Mouse (Mus musculus) hindbrain, embryonic 15.5 days (tissue): ENCODE measurements around the gene Sema3e. TPM values are rescaled to one million over a fixed set of nuclear protein-coding genes. Genes with fewer than 3 reads are reported as not detected.
A peak's percentile ranks its signal among the peaks of the same experiment; 100 is the strongest.

Experiments used
- ATAC-seq: fragments of 200-750 bp; cut with Nextera tagmentation; 2 replicates; pipeline ENCODE4 v1.8.0; 2017; ENCODE audit warnings: low read depth, moderate number of reproducible peaks, moderate TSS enrichment; ENCODE audit not compliant: low FRiP score
- H3K27ac ChIP-seq: fragments of 300-500 bp; sonication (generic); replicated peaks from 2 replicates; pipeline ENCODE4 v1.5.1; 2015; ENCODE audit warnings: mild to moderate bottlenecking, inconsistent platforms
- H3K27me3 ChIP-seq: fragments of 300-500 bp; sonication (generic); 2 replicates; pipeline ENCODE4 v1.6.1; 2015; ENCODE audit warnings: control low read depth, inconsistent platforms
- H3K36me3 ChIP-seq: fragments of 300-500 bp; sonication (generic); 2 replicates; pipeline ENCODE4 v1.6.1; 2015; ENCODE audit warnings: control low read depth, inconsistent platforms
- H3K4me1 ChIP-seq: fragments of 300-500 bp; sonication (generic); replicated peaks from 2 replicates; pipeline ENCODE4 v1.6.1; 2015; ENCODE audit warnings: control low read depth, inconsistent platforms
- H3K4me2 ChIP-seq: fragments of 300-500 bp; sonication (generic); 2 replicates; pipeline ENCODE4 v1.6.1; 2015; ENCODE audit warnings: moderate library complexity, mild to moderate bottlenecking, inconsistent platforms
- H3K4me3 ChIP-seq: fragments of 300-500 bp; sonication (generic); 2 replicates; pipeline ENCODE4 v1.5.1; 2015; ENCODE audit warnings: mild to moderate bottlenecking, inconsistent platforms
- H3K9ac ChIP-seq: fragments of 300-500 bp; sonication (generic); 2 replicates; pipeline ENCODE4 v1.6.1; 2015; ENCODE audit warnings: inconsistent platforms
- H3K9me3 ChIP-seq: fragments of 300-500 bp; sonication (generic); 2 replicates; pipeline ENCODE4 v1.6.1; 2016; ENCODE audit warnings: control low read depth, inconsistent platforms
- WGBS: fragments of 180-500 bp; shearing (Covaris S2); methylation state at CpG from one replicate; pipeline ENCODE4 v1.1.7; 2015; 5-methylcytosine and 5-hydroxymethylcytosine counted together
- polyA plus RNA-seq: library from polyadenylated mRNA; unstranded; fragments of >200 nt; fragmentation: Nextera tagmentation; extraction: Ambion mirVana; gene quantifications from 2 replicates; pipeline ENCODE4 v1.2.1, GENCODE M21; 2015

The Sema3e gene
- polyA plus RNA-seq, 1 experiment from 2014 or later, result 4.0 TPM

GRCm38 (mm10) chr5:14167776-14168175, 142.7 kb downstream of the Sema3e start:
- Histone ChIP-seq H3K36me3 (no peaks in the 10 kb centered on the region), H3K9me3 (no peaks in the 10 kb centered on the region)
- no peak for ATAC-seq

GRCm38 (mm10) chr5:14173355-14174183, 148.5 kb downstream of the Sema3e start:
- Histone ChIP-seq H3K27me3 (no peaks in the 10 kb centered on the region), H3K4me3 (no peak overlapping the region), H3K27ac (no peak overlapping the region), H3K9me3 (no peaks in the 10 kb centered on the region), H3K4me1 (no peaks in the 10 kb centered on the region), H3K36me3 (no peaks in the 10 kb centered on the region), H3K9ac (no peak overlapping the region), H3K4me2 (no peak overlapping the region)
- ATAC-seq, result peak; percentile 54; the same call in 1 of the 2 replicates
- 81% methylated on average over 10 of the region's 10 CpGs for WGBS

More at GRCm38 (mm10) chr5:14167776-14168175, 142.7 kb downstream of the Sema3e start:
- H3K4me3 ChIP-seq, result no peak overlapping the region
- WGBS, result 70% methylated on average over 3 of the region's 3 CpGs
- H3K4me1 ChIP-seq, result no peaks in the 10 kb centered on the region
- H3K27me3 ChIP-seq, result no peaks in the 10 kb centered on the region
- no peak overlapping the region for H3K9ac ChIP-seq
- no peak overlapping the region for H3K27ac ChIP-seq
- H3K4me2 ChIP-seq, result no peak overlapping the region

GRCm38 (mm10) chr5:14180571-14180970, 155.5 kb downstream of the Sema3e start:
- H3K36me3 ChIP-seq, result no peaks in the 10 kb centered on the region
- 87% methylated on average over 10 of the region's 10 CpGs for WGBS
- H3K4me2 ChIP-seq, result no peak overlapping the region
- no peak overlapping the region for H3K4me3 ChIP-seq
- ATAC-seq, result no peak
- no peak overlapping the region for H3K9ac ChIP-seq
- H3K27ac ChIP-seq, result no peak overlapping the region
- H3K27me3 ChIP-seq, result no peaks in the 10 kb centered on the region
- H3K9me3 ChIP-seq, result no peaks in the 10 kb centered on the region
- H3K4me1 ChIP-seq, result no peaks in the 10 kb centered on the region

- no peaks in the 10 kb centered on the region for H3K27me3 ChIP-seq
- no peak overlapping the region for H3K27ac ChIP-seq
- H3K4me2 ChIP-seq, result no peak overlapping the region
- H3K4me3 ChIP-seq, result no peak overlapping the region
- 90% methylated on average over 11 of the region's 11 CpGs for WGBS
- H3K36me3 ChIP-seq, result no peaks in the 10 kb centered on the region
- no peaks in the 10 kb centered on the region for H3K9me3 ChIP-seq
- ATAC-seq, result no peak
- H3K4me1 ChIP-seq, result no peaks in the 10 kb centered on the region
- no peak overlapping the region for H3K9ac ChIP-seq
Measured at GRCm38 (mm10) chr5:14182156-14182555, 157.1 kb downstream of the Sema3e start.

DNA sequence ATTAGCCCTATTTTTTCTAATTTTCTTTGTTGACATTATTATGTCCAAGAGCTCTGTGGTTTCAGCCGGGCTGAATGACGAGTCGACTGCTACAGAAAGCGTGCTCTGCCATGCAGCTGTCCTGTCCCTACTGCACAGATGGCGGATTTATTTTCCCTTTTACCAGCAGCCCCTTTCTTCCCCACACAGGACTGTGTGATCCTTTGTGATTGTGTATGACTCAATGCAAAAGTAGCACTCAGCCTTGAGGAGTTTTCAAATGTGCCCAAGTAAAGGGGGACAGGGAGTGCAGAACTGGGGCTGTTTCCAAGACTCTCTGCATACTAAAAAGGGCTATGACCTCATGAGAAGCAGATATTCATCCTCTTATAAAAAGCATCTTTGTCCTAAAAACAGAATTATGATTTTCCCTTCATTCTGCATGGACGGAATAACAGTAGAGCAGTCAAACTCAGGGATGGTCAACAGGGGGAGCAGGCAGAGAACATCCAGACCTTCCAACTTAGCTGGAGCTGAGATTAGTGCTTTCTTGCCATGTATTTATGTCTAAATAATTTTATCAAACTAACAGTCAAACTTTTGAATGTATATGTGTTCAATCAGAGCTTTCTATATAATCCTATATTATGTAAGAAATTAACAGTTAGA, 170.2 kb downstream of the Sema3e start:
- Histone ChIP-seq H3K4me2 (no peak overlapping the region), H3K9ac (no peak overlapping the region), H3K4me1 (no peaks in the 10 kb centered on the region), H3K9me3 (no peaks in the 10 kb centered on the region), H3K4me3 (no peak overlapping the region), H3K27me3 (no peaks in the 10 kb centered on the region), H3K36me3 (no peaks in the 10 kb centered on the region), H3K27ac (no peak overlapping the region)
- WGBS, result 51% methylated on average over 6 of the region's 6 CpGs
- ATAC-seq, result peak; percentile 81

DNA sequence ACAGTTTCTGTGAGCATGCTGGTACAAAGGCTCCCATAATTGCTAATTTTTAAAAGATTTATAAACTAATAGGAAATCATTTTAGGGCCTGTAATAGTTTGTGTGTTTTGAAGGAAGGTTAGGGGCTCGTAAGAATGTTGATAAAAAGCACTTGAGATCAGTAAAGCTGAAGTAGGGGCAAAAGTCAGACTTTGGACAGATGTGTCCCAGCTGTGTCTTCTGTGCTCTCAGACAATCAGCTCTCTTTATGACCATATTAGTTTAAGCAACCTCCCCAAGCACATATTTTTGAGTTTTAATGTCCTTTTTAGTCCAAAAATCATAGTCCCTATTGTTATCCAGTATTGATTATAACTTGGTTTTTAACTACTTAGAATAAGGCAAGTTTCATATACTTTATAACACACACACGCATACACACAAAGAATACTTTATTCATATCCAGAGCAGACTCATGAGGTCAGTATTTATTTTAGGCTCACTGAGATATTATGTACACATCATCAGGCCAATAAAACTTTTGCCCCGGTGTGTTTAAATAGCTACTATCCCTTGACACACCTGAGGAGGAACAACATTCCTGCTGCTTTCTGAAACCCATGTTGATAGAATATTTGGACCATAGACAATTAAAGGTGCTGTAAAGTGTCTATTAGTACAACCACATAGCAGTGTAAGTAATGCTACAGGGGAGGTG, 173.4 kb downstream of the Sema3e start:
- no peak overlapping the region for H3K4me2 ChIP-seq
- no peak overlapping the region for H3K27ac ChIP-seq
- no peaks in the 10 kb centered on the region for H3K36me3 ChIP-seq
- H3K9ac ChIP-seq, result no peak overlapping the region
- H3K27me3 ChIP-seq, result no peaks in the 10 kb centered on the region
- H3K4me1 ChIP-seq, result no peaks in the 10 kb centered on the region
- no peak for ATAC-seq
- H3K9me3 ChIP-seq, result no peaks in the 10 kb centered on the region
- 86% methylated on average over 3 of the region's 3 CpGs for WGBS
- no peak overlapping the region for H3K4me3 ChIP-seq

DNA sequence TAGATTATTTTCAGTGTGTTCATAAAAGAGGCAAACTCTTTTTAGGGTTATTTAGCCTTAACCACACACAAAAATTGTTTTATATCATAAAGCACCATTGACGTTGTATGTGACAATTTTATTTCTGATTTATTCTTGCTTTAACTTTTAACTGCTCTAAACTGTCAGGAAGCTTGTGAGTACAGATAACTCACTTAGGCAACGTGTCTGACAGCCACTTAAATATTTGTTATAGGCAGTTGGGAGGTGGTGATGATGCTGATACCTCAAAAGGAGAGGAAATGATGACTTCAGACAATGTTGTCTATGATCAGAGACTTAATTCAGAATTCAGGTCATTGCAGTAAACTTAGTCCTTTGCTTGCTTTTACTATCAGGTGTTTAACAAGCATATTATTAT, 181.7 kb downstream of the Sema3e start:
- no peaks in the 10 kb centered on the region for H3K9me3 ChIP-seq
- no peak overlapping the region for H3K4me3 ChIP-seq
- no peak overlapping the region for H3K27ac ChIP-seq
- H3K4me2 ChIP-seq, result no peak overlapping the region
- ATAC-seq, result no peak
- H3K36me3 ChIP-seq, result no peaks in the 10 kb centered on the region
- 78% methylated on average over 2 of the region's 2 CpGs for WGBS
- no peaks in the 10 kb centered on the region for H3K4me1 ChIP-seq
- no peaks in the 10 kb centered on the region for H3K27me3 ChIP-seq
- H3K9ac ChIP-seq, result no peak overlapping the region

GRCm38 (mm10) chr5:14209962-14210361, 184.9 kb downstream of the Sema3e start:
- no peak overlapping the region for H3K4me3 ChIP-seq
- no peak for ATAC-seq
- no peaks in the 10 kb centered on the region for H3K4me1 ChIP-seq
- H3K27ac ChIP-seq, result no peak overlapping the region
- no peak overlapping the region for H3K9ac ChIP-seq
- H3K9me3 ChIP-seq, result no peaks in the 10 kb centered on the region
- H3K4me2 ChIP-seq, result no peak overlapping the region
- 84% methylated on average over 3 of the region's 3 CpGs for WGBS
- H3K27me3 ChIP-seq, result no peaks in the 10 kb centered on the region
- H3K36me3 ChIP-seq, result no peaks in the 10 kb centered on the region

DNA sequence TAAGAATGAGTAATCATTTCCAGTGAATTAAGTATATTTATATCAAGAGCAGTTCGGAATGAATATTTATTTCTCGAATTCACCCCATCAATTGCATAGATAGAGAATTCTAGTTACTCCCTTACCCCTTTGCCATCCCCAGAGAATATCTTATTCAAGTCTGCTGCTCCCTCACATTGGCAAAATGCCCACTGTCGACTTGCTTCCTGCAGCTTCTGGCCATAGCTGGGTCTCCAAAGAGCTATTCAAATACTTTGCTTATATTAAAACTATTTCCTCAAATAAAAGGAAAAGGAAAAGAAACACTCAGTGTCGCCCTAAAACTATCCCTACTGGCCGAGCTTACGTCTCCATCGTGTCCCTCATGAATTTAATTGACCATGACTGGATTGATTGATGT, 191.1 kb downstream of the Sema3e start:
- no peak overlapping the region for H3K4me2 ChIP-seq
- no peak overlapping the region for H3K27ac ChIP-seq
- no peaks in the 10 kb centered on the region for H3K36me3 ChIP-seq
- 0 out of 2 replicates have a peak, but pooled peaks cover 4% of the 10 kb centered on the region for H3K4me1 ChIP-seq
- no peak overlapping the region for H3K4me3 ChIP-seq
- ATAC-seq, result no peak
- H3K9ac ChIP-seq, result no peak overlapping the region
- H3K9me3 ChIP-seq, result no peaks in the 10 kb centered on the region
- H3K27me3 ChIP-seq, result no peaks in the 10 kb centered on the region
- WGBS, result 45% methylated on average over 7 of the region's 7 CpGs

- WGBS, result 78% methylated on average over 4 of the region's 4 CpGs
- ATAC-seq, result 0 out of 2 replicates have a peak, but pooled peaks have one; percentile 59
- no peak overlapping the region for H3K9ac ChIP-seq
- no peak overlapping the region for H3K4me2 ChIP-seq
- no peaks in the 10 kb centered on the region for H3K9me3 ChIP-seq
- 0 out of 2 replicates have a peak, but pooled peaks cover 4% of the 10 kb centered on the region for H3K4me1 ChIP-seq
- H3K4me3 ChIP-seq, result no peak overlapping the region
- no peaks in the 10 kb centered on the region for H3K27me3 ChIP-seq
- H3K36me3 ChIP-seq, result no peaks in the 10 kb centered on the region
- H3K27ac ChIP-seq, result no peak overlapping the region
Measured at GRCm38 (mm10) chr5:14218677-14219076, 193.6 kb downstream of the Sema3e start.

- Histone ChIP-seq H3K4me3 (no peak overlapping the region), H3K27ac (no peak overlapping the region), H3K27me3 (no peaks in the 10 kb centered on the region), H3K4me1 (no peaks in the 10 kb centered on the region), H3K9me3 (no peaks in the 10 kb centered on the region), H3K9ac (no peak overlapping the region), H3K4me2 (no peak overlapping the region), H3K36me3 (no peaks in the 10 kb centered on the region)
- 92% methylated on average over 6 of the region's 6 CpGs for WGBS
- ATAC-seq, result no peak
Measured at GRCm38 (mm10) chr5:14224509-14224908, 199.4 kb downstream of the Sema3e start.

DNA sequence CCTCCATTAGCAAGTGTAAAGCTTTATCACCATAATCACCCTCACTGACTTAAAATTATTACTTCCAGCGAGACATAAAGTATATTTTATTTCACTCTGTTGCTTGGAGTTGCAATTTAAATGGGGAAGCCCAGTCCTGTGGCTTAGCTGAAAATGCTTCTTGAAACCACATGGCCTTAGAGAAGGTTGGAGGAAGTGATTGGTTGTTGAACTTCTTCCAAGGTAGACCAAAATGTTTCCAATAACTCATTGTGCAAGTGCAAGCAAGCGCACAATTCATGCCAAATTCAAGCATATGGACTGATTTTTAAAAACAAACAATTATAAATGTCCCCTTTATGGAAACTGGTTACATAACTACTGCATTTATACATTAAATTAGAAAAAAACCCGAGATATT, 206.0 kb downstream of the Sema3e start:
- Histone ChIP-seq H3K27me3 (no peaks in the 10 kb centered on the region), H3K9me3 (no peaks in the 10 kb centered on the region), H3K4me1 (no peaks in the 10 kb centered on the region), H3K27ac (no peak overlapping the region), H3K4me2 (no peak overlapping the region), H3K4me3 (no peak overlapping the region), H3K9ac (no peak overlapping the region), H3K36me3 (no peaks in the 10 kb centered on the region)
- no peak for ATAC-seq
- WGBS, result 86% methylated on average over 3 of the region's 3 CpGs
